Mouse (Mus musculus) hindlimb bud, embryonic 11.5 days (tissue): ENCODE data around the gene Asb8.

ENCODE experiments used
- DNase-seq: peaks from one replicate; pipeline ENCODE4 v3.0.0-alpha.2; 2012; ENCODE audit warnings: low read depth, low spot score; ENCODE audit errors: extremely low spot score

Asb8 gene

DNA sequence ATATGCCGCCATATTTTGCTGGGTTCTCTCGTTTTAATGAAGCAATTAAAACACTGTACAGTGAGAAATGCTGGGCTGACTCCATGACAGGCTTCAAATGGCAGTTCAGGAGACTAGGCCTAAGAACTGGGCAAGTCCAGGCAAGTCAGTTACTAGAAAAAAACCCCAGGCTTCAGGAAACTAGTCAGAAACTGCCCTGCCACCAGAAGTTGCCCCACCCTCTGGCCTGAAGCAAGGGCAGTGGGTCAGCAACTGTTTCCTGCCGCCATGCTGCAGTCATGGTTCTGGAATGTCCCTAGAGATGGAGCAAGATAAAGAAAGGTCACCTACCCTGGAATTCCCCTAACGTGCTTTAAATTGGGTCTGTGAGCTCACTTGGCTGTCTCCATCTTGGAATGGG is 9.5 kb downstream of the Asb8 start:
- no peak for DNase-seq

DNA sequence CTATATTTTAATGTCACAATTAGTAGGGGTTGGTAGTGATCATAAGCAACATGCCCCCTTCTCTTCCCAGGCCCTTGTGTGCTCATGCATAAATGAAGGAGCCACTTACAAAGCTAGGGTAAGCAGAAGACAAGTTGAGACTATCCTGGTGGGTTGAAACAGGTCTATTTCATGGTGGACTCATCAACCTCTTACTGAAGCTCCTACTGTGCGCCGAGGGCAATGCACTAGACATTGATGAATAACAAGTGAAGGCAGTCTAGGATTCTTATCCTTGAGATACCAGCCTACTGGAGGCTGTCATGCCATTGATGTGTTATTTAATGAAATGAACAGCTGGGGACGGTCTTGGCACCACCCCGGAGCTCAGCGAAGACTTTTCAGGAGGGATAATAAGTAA is 10.2 kb downstream of the Asb8 start:
- DNase-seq = no peak

DNA sequence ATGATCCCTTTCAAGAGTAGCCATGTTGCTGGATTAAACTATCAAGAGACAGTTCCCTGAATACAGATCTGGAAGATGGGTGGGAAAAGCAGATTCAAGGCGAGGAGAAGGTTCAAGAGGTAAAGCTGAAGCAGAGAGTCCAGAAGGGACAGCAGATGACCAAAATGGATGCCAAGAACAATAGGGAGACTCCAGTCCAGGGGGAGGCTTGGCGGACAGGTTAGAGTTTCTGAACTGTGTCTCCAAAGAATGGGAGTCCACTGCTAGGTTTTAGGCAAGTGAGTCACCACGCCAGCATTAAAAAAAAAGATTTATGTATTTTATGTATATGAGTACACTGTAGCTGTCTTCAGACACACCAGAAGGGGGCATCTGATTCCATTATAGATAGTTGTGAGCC is 10.8 kb downstream of the Asb8 start:
- DNase-seq = no peak

DNA sequence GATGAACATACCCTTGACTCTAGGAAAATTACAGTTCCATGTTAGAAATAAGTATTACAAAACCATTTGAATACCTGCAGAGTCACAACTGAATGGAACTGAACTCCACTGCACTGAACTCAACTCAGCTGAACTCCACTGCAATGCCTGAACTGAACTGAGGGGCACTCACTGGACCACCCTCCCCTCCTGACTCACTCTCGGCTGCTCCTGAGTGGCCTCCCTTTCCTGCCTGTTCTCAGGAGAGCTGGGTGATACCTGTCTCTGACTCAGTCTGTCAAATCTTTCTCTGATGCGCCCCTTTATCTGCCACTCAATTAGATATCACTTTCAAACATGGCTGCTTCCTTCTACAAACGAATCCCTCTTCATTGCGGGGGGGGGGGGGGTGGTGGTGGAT is 11.3 kb downstream of the Asb8 start:
- no peak for DNase-seq

DNA sequence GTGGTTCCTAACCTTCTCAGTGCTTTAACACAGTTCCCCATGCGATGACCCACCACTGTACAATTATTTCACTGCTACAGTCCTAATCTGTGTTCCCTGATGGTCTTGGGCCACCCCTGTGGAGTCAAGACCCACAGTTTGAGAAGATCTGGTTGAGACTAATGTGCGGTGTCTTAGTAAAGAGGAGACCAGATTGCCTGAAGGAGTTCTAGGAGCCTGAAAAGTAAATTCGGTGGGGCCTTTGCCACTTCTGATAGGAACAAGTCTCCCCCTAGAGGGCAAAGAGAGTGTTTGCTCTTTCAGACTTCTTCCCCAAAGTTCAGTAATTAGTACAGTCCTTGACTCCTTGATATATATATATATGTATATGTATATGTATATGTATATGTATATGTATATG is 11.8 kb downstream of the Asb8 start:
- DNase-seq = peak; percentile 46

DNA sequence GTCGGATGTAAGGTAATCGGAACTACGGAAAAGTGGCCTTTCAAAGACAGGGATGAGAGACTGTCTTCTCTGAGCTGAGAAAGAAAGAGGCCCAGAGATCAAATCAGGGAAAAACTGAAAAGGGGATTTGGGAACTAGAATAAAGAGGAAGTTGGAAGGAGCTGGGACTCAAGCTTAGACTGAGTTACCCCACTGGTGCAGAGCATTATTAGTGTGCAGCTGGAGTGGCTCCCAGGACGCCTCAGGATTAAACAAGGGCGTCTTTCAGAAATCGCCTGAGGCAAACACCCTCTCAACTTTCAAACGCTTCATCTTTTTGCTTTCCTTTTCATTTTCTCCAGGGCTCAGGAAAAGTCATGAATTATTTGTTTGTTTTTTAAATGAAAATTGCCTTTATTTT is 12.5 kb downstream of the Asb8 start:
- DNase-seq = no peak

DNA sequence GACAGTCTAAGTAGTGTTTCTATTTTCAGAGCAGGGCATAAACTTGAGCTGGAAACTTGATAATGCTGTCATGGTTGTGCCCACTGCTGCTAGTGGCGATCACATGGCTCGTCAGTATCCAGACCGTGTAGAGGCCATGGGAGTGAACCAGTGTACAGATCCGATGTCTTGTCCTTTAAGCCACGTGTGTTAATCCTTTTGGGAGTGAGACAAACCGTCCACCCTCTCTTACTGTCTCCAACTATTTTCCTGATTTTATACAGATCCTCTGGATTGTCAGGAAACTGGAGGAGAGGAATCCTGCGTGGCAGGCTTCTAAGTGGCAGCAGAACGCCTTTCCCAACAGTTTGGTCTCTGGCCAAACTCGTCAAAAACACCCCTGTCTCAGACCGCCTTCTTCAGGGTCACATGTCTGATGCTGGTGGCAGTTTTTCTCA is 16.2 kb downstream of the Asb8 start:
- DNase-seq = no peak

DNA sequence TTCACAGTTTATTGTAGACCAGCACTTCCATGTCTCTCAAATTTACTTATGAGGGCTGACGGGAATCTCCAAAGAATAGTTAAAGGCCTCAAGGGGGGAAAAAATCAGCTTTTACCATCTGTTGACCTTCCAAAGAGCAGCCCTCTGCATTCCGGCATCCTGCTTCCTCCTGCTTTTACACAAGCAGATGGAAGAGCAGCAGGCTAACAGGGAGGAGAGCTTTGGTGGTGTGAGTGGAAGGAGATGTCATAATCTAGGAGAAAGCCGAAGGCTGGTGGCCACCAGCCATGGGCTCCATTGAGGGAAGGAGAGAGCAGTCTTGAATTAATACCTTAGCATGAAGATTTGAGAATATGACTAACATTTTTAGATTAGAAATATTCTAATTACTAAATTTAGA is 17.1 kb downstream of the Asb8 start:
- DNase-seq = no peak

DNA sequence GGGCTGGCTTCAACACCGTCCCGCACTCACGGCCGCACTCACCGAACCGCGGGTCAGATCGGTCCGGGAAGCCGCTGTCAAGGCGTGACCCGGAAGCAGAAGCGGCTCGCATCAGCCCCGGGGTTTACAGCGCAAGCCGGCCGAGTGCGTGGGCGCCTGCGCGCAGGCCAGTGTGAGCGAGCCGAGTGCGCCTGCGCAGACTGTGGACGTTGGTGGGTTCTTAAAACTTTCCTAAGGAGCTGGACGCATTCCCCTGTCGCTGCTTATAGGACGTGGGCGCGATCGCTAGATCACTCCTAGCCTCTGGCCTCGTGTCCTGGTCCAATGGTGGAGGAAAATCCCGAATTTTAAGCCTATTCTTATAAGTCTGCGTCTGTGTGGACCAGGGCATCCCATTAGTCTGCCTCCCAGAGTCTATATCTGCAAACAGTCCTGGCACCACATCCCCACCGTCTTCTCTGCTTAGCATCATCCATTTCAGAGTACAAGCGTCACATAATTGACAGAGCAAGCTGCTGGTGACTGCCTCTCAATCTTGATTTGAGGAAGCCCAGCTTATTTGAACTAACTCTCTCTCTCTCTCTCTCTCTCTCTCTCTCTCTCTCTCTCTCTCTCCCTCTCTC is 19.8 kb downstream of the Asb8 start:
- DNase-seq = peak; percentile 86

DNA sequence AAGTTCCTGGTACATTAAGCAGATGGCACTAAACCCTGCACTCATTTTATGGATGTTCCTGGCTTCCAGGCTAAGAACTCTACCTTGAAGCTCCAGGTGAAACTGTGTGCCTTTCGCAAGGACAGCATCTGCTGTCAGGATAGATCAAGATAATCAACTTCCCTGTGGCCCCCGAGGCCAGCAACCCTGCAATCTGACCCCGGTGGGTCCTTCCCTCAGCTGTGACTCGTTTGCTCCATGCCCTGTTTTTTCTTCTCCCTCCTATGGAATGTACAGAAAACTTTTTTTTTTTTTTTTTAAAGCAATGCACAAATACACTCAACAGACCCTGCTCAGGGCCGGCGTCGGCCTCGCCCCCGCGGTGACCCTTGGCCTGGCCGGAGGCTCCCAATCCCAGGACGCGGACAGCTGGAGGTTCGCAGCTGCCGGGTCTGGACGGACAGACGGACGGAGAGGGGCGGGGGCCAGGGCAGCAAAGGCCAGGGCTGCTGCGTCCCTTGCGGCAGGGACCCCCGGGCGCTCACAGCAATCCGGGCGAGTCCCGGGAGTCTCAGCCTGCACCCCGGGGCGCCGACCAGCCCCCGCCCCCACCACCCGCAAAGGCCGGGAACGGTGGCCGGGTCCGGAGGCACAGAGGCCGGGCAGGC is 20.4 kb downstream of the Asb8 start:
- no peak for DNase-seq

DNA sequence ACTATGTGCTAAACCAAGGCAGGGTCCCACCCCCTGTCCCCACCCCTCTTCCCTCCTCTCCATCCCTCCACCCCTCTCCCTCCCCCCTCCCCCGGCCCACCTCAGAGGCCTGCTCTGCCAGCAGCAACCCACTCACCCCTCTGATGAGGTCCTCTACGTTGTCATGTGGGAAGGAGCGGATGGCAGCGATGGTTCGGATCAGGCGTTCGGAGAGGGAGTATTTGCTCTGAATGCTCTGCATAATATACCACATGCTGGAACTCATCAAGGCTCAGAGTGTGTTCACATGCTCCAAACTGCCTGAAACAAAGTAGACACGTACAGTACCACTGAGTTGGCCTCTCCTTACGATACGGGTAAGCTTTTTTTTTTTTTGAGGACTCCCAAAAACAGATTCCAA is 22.9 kb downstream of the Asb8 start:
- no peak for DNase-seq

DNA sequence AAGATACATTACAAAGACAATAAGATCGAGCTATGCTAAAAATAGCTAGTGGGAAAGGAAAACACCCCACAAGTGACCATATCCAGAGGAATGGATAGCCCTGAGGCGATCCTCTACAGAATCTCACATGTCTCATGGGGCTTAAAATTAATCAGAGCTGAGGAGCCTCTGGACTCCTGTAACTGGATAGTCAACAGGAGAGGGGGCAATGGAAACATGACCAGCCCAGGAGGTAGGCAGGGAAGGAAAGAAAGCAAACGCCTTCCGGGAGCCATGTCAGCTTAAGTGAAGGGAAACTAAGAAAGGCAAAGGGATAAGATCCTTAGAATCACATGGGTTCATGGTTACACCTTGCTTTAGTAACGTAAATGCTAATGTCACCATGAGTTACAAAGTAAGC is 24.6 kb downstream of the Asb8 start:
- no peak for DNase-seq

DNA sequence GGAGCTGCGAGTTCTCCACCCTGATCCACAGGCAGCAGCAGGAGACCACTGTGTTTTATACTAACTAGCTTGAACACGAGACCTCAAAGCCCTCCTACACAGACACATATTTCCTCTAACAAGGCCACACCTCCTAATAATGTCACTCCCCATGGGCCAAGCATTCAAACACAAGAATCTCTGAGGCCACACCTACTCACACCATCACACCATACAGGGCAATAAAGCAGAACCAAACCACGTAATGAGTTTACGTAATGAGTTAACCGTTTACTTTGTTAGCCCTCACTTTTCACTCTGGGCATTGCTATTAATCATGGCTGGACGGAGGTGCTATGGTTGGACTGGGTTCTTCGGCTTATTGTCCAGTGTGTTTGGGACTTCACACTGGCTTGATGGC is 25.7 kb downstream of the Asb8 start:
- no peak for DNase-seq

DNA sequence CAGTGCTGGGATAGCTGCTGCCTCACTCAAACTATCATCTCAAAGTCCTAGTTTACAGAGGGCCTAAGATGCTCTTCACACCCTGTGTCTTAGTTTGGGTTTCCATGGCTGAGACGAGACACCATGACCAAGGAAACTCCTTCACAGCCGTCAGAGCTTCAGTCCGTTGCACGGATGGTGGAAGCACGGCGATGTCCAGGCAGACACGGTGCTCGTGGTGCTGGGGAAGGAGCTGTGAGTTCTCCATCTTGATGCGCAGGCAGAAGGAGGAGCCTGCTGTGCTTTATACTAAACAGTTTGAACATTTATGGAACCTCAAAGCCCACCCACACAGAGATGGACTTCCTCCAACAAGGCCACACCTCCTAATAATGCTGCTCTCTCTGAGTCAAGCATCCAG is 28.6 kb downstream of the Asb8 start:
- no peak for DNase-seq

DNA sequence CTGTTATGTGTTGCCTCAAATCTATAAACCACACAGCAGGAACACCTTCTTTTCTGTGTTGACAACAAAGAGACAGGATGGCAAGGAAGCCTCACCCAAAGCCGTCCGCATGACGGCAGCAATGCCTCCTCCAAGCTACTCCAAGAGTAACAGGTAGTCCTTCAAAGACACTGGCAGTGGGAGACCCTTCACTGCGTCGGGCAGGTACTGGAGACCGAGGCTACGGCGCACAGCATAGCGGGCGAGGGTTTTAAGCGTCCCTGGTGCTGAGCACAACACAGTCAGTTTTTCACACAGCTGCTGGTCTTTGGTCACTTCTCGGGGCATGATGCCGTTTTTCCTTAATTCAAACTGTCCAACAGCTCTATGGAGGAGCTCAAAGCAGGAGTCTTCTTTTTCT is 29.8 kb downstream of the Asb8 start:
- DNase-seq = no peak

DNA sequence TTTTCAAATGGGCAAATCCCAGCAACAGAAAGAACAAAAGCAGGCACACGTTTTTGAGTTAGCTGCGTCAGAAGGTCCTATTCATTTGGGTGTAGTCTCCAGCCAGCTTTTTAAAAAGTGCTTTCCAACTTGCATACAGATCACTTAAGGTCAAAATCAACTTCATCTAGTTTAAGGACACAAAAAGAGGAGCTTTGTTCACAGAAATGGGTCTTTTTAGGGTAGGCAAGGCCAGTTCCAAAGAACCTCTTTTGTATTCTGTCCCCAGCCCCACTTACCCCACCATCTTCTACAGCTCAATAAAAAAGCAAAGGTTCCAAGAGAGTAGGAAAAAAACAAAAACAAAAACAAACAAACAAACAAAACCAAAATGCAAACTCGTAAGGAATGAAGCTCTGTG is 30.8 kb downstream of the Asb8 start:
- DNase-seq = no peak

DNA sequence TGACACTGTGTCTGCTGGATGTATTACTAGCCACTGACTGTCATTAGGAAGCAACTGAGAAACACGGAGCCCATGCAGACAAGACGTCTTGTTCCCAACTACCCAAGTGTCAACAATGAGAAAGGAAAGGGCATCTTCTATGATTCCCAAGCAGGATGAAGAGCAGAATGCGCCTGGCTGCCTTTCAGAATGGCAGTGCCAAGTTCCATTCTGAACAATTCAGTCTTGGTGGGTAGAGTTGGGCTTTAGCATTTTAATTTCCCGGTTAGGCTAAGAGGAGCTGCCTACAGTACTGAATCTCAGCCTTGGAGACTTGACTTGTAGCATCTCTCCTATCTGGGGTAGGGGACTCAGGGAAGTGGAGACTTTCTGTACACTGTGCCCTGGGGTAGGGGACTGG is 31.4 kb downstream of the Asb8 start:
- DNase-seq = no peak

DNA sequence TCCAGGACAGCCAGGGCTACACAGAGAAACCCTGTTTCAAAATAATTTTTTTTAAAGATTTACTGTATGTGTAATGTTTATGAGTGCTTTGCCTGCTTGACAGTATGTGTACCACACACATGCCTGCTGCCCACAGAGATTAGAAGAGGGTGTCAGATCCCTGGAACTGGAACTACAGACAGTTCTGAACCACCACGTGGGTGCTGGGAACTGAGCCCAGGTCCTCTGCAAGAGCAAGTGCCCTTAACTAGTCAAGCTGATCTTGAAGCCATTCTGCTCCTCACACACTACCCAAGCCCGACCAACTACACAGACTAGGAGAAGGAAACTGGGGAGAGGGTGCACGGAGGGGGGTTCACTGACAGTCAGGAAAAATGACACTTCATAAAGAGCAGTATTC is 32.0 kb downstream of the Asb8 start:
- no peak for DNase-seq

DNA sequence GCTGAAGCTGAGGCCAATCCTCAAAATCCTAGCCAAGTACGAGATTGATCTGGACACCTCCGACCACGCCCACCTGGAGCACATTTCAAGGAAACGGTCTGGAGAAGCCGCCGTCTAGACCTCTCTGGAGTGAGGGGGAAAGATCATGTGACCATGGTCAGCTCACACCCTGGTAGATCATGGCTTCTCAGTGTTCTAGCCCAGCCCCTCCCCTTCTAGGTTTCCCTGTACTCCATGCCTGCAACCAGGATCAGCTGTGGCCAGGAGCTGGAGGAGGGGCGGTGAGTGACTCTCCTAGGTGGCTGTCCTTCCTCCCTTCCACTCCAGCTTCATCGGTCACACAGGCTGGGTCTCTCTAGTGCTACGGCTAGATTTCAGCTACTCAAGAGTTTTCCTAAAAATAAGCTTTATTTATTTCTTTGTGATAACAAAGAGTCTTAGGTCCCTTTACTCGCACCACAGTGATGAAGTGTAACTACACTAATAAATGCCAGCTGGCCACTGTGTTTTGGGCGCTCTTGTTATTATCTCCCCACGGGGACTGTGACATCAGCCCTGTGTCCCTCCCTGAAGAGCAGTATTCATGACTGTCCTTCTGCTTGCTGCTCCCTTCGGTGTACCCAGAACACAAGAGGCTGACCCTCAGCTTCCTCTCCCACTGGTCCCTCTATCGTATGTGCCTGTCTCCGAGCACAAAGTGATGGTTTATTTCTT is 33.3 kb downstream of the Asb8 start:
- DNase-seq = no peak

DNA sequence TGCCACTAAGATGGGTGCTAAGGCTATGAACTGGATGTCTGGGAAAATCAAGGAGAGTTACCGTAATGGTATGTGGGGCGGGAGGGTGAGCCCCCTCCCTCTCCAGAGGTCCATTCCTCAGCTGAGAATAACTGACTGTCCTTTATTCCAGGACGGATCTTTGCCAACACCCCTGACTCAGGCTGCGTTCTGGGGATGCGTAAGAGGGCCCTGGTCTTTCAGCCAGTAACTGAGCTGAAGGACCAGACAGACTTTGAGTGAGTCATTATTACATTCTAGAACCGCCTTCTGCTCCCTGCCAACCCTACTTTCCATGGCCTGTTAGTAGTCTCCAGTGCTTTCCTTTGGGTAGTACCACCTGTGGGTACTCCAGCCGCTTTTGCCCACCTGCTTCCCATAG is 34.0 kb downstream of the Asb8 start:
- DNase-seq = no peak

DNA sequence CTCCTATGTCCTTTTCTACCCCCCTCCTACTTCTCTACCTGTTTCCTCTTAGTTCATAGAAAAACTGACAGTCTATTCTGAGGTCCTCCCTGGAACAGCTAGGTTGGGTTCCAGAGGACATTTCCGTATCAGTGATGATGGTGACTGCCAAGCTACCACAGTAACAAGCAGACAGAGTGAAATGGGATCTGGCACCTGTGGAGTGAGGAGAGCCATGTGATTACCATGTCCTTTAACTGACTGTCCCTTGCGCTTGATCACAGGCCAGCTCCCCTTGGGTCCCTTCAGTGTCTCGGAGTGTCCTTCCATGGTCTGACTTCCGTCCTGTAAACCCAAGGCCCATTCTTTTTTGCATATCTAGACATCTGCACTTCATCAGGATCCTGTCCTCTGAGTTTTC is 34.4 kb downstream of the Asb8 start:
- DNase-seq = no peak

DNA sequence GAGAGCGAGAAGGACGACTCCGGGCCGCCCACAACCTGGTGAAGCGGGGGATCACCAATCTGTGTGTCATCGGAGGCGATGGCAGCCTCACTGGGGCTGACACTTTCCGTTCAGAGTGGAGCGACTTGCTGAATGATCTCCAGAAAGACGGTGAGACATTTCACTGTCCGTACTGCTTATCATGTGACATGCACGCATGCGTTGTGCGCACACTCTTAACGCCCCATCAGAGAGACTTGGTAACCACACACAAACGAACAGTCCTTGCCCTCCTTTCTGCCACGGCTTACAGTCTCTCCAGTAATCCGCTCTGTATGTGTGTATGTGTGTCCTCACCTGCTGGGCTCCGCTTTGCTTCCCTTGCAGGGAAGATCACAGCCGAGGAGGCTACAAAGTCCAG is 44.6 kb downstream of the Asb8 start:
- DNase-seq = no peak

DNA sequence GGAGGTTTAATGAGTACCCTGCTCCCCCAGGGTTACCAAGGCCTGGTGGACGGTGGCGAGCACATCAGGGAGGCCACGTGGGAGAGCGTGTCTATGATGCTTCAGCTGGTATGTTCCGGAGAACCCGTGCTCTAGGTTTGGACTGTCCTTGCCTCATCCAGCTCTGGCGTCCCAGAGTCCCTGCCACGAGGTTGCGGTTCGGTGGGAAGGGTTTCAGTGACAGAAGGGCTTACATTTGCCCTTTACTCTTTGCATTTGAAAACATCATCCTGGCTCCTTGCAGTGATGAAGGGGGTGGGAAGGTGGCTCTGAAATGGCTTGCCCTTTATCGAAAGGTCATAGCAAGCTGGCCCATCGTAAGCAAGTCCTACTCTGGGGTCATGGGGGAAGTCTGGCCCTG is 46.1 kb downstream of the Asb8 start:
- no peak for DNase-seq
